Mouse (Mus musculus) bone marrow, adult 2 months (tissue): ENCODE data around the gene Crygc. TPM values are rescaled to one million over a fixed set of nuclear protein-coding genes. Genes with fewer than 3 reads are reported as not detected.

Source experiments
- H3K27ac ChIP-seq: fragments of 200-500 bp; 2 replicates; pipeline ENCODE4 v1.5.1; 2012; ENCODE audit warnings: low read depth, mild to moderate bottlenecking, control low read depth, inconsistent platforms, low read length; ENCODE audit not compliant: control insufficient read depth, poor library complexity, insufficient read depth
- H3K4me1 ChIP-seq: fragments of 200-500 bp; 2 replicates; pipeline ENCODE4 v1.6.1; 2011; ENCODE audit warnings: low read length; ENCODE audit not compliant: control insufficient read depth, insufficient read depth
- H3K4me3 ChIP-seq: fragments of 200-500 bp; replicated peaks from 2 replicates; pipeline ENCODE3; 2011; ENCODE audit warnings: mild to moderate bottlenecking, low read depth, low read length, control low read depth; ENCODE audit not compliant: control insufficient read depth
- CTCF ChIP-seq: fragments of 200-500 bp; IDR thresholded peaks from 2 replicates; pipeline ENCODE4 v1.5.1; 2011; ENCODE audit warnings: low read length, control low read depth; ENCODE audit not compliant: control insufficient read depth, insufficient read depth
- POLR2A ChIP-seq: fragments of 200-500 bp; IDR thresholded peaks from 2 replicates; pipeline ENCODE4 v1.6.1; 2011; ENCODE audit warnings: low read depth, mild to moderate bottlenecking, control low read depth, low read length, borderline replicate concordance; ENCODE audit not compliant: control insufficient read depth
- WGBS: fragments of 180-500 bp; shearing (Covaris S2); methylation state at CpG from one replicate; pipeline ENCODE4 v1.1.7; 2018; 5-methylcytosine and 5-hydroxymethylcytosine counted together
- polyA plus RNA-seq: library from polyadenylated mRNA; stranded (reverse); fragments of >200 nt; gene quantifications from 2 replicates; pipeline ENCODE4 v1.2.4, GENCODE M21; 2011; ENCODE audit warnings: low replicate concordance; ENCODE audit not compliant: missing spikeins, insufficient read depth, insufficient read length

Crygc gene
- not detected in 2 replicates for polyA plus RNA-seq

DNA sequence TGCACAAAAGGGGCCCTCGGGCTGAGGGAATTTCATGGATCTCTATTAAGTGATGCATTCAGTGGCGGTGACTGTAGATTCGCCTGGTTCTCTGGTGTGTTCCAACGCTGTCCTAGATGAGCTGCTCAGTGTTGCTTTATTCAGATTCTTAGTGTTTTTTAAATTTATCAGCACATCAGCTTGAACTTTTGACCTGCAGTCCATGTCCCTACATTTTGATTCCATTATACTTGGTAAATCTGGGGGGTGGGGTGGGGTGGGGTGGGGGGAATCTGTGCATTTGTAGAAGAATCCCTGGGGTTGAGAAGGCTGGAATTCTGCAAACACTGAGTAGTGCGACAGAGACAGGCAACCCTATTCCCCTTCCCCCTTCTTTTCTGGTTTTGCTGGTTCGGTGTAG is at the start of gene Crygc:
Crygc (minus strand) TSS at position 101 of the 400 bp plus-strand sequence.
- H3K4me1 ChIP-seq: no peaks in the 10 kb centered on the region
- 76% methylated on average over 6 of the region's 6 CpGs for WGBS
- TF ChIP-seq CTCF (no peak), POLR2A (no peak)

DNA sequence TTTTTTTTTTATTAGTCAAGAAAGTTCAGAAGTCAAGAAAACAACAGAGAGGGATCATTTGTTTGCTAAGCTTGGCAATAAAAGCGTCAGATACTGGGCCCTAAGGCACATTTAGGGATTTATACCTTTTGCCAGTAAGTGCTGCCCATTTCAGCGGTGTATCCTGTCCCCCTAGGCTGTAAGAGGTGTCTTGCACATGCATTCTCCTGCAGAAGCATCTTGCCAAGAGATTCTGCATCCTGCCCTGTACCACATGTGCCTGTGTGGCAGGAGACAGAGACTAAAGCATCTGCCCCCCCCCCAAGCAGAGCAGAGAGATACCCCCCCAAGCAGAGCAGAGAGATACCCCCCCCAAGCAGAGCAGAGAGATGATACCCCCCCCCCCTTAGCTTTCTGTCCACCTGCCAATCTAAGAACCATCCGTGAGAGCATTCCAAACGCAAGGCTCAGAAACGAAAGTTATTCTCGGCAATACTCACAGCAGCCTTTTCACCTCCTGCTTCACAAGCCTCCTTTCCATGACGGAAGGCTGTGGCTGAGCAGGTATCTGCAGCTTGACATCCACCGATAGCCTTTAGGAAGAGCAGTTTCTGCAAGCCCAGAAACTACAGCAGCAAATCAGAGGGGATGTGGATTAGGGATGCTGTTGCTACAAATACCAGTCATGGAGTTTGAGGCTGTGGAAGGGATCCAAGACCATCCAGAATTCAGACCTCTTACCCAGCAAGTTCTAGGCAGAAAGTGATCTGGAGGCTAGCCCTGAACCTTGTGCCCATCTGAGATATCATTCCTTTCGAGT is 49.3 kb upstream of the Crygc start, which contains the start of gene D630023F18Rik:
D630023F18Rik (minus strand) TSS at position 641 of the 799 bp plus-strand sequence.
- no peaks in the 10 kb centered on the region for H3K4me1 ChIP-seq
- WGBS: 35% methylated on average over 9 of the region's 9 CpGs
- no peak within 1 kb of the TSS for H3K27ac ChIP-seq
- no peak within 1 kb of the TSS for H3K4me3 ChIP-seq
- TF ChIP-seq CTCF (no peak), POLR2A (no peak)

More for the DNA sequence above, at the start of gene Crygc:
- Histone ChIP-seq H3K4me3 (no peak within 1 kb of the TSS), H3K27ac (no peak within 1 kb of the TSS)

- Histone ChIP-seq H3K4me1 (peaks cover 3% of the 10 kb centered on the region; the same call in 1 of the 2 replicates), H3K4me3 (no peak within 1 kb of the TSS), H3K27ac (no peak within 1 kb of the TSS)
- TF ChIP-seq POLR2A (no peak), CTCF (no peak)
- WGBS: 71% methylated on average over 1 of the region's 1 CpGs
Observed at GRCm38 (mm10) chr1:65119438-65119837, 45.9 kb upstream of the Crygc start, which contains the start of gene Gm28845. Gene Gm28845, minus strand, starts transcription at chr1:65119558.

GRCm38 (mm10) chr1:65118150-65118913 is 44.8 kb upstream of the Crygc start:
- WGBS: 78% methylated on average over 8 of the region's 8 CpGs
- Histone ChIP-seq H3K4me3 (no peak overlapping the region), H3K4me1 (peaks cover 6% of the 10 kb centered on the region; the same call in 1 of the 2 replicates), H3K27ac (no peak overlapping the region)
- TF ChIP-seq CTCF: no peak
- no peak for TF ChIP-seq POLR2A

DNA sequence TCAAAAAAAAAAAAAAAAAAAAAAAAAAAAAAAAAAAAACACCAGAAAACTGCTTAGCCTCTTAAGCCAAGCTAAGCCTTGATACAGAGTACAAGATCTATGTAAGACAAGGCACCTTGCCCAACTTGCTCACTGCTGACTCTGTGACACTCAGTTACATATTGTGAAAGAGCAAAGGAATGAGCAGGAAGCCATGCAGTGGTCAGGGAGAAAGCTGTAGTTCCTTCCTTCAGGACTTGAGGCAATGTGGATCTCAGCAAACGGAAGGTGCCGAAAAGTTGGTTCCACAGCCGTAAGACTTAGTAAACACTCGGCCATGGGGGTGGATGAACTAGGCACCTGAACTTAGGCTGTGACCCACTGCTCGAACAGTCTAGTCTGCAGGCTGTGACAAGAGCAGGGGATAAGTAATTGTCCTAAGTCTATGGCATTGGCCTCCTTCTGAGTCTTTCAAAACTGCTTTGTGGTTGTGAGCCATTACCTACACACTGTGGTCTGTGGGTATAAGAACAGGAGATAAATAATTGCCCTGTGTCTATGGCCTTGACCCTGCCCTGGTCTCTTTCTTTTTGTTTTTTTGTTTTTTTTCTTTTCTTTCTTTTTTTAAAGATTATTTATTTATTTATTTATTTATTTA is 40.2 kb upstream of the Crygc start:
- WGBS: 42% methylated on average over 5 of the region's 5 CpGs
- no peak for TF ChIP-seq CTCF
- no peak for TF ChIP-seq POLR2A
- Histone ChIP-seq H3K4me3 (peak overlapping the region; percentile 20), H3K4me1 (peaks cover 6% of the 10 kb centered on the region; the same call in 1 of the 2 replicates), H3K27ac (peak overlapping the region; percentile 90)

DNA sequence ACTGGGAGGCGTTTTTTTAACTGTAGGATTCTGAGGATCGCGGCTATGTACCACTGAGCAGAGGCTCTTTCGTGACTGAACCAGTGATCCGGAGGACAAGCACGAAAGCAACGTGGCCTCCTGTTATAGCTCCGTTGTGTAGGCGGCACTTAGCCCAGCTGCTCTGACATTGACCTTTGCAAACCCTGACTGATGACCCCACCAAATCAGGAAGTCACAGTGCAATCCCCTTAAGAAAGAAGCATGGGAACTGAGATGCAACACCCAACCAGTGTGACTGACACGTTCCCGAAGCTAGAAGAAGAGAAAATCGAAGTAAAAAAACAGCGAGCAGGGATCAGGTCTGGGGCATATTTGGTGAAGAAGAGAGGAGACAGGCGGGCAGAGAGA is 39.3 kb upstream of the Crygc start:
- peaks cover 6% of the 10 kb centered on the region; the same call in 1 of the 2 replicates for H3K4me1 ChIP-seq
- WGBS: 34% methylated on average over 14 of the region's 14 CpGs
- H3K27ac ChIP-seq: peak overlapping the region; percentile 92
- peak overlapping the region; percentile 41 for H3K4me3 ChIP-seq
- TF ChIP-seq POLR2A: no peak
- no peak for TF ChIP-seq CTCF

DNA sequence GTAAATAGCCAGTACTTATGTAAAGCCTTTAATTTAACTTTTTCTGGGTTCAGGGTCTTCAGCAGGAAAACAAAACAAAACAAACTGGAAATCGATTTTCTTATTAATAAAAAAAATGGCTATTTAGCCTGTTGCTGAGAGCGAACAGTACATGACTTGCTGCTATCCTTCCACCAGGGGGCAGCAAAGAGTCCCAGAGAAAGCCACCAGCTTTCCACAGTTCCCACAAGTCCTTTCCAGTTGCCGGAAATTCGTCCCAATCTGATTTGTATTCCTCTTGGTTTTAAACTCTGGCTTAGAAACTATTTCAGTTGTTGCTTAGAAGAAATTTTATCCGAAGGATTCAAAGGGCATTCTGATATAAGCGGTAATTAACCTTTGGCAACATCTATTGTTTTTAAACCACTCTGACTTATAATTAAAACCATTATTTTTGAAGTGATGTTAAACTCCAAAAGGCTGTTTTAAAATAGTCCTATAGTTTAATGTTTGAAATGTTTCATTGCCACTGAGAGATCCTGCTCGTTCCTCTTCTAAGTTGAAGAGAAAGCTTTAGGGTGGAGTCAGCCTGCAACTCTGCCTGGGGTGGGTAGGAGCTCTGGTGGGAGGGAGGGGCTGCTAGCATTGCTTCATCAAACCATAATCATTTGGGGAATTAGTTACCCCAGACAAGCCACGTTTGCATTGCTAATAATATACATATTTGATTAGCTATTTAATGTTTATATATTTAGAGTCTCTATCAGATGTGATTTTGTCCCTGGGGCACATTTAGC is 38.7 kb upstream of the Crygc start:
- WGBS: 15% methylated on average over 8 of the region's 8 CpGs
- Histone ChIP-seq H3K27ac (peak overlapping the region; percentile 92), H3K4me3 (no peak overlapping the region), H3K4me1 (peaks cover 6% of the 10 kb centered on the region; the same call in 1 of the 2 replicates)
- TF ChIP-seq POLR2A: no peak
- TF ChIP-seq CTCF: peak; percentile 73
